Mouse (Mus musculus) adrenal gland, adult (tissue): ENCODE results near the gene Ankrd52.

Experiments used
- DNase-seq, 2 experiments: peaks; one replicate each; pipeline ENCODE4 v3.0.0; 2022 to 2023; ENCODE audit warnings: low spot score in 1 of 2; ENCODE audit not compliant: inconsistent age in 2 of 2

Gene Ankrd52

DNA sequence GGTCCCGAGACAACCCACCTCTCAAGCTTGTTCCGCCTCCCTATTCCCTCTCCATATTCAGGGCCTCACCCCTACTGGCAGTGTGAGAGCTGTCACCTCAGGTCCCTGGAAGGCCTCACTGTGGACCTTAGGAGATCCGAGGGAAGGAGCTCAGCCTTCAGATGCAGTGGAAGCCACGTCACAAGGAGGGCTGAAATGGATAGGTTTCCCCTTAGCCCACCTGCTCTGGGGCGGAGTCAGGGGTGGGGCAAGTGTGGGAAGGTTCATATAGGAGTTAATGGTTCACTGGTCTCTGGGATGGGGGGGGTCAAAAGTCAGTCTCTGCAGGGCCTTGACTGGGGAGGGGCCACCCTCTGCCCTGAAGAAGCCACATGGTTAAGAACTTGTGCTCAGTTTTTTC lies 23.4 kb downstream of the Ankrd52 start:
- no peak for DNase-seq

DNA sequence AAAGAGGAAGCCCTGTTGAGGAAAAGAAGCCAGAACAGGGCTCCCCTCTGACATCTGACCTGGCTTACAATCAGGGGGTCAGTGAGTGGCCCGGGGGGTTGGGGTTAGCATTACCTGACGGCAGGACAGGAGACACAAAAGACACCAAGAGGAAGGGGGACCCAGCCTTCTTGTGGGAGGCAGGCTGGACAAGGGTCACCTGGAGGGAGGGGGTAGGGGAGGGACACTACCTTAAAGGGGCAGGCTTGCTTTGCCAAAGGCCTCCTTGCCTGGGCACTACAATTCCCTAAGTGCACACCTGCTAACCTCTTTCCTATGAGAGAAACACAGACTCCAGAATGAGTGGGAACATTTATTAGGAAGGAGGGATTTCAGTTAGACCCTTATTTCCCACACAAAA lies 24.1 kb downstream of the Ankrd52 start, which contains the start of gene Slc39a5:
Gene Slc39a5, minus strand, starts transcription at position 174 of the 400 bp plus-strand sequence.
- no peak for DNase-seq

GRCm38 (mm10) chr10:128401638-128402037 lies 24.7 kb downstream of the Ankrd52 start:
- no peak for DNase-seq

DNA sequence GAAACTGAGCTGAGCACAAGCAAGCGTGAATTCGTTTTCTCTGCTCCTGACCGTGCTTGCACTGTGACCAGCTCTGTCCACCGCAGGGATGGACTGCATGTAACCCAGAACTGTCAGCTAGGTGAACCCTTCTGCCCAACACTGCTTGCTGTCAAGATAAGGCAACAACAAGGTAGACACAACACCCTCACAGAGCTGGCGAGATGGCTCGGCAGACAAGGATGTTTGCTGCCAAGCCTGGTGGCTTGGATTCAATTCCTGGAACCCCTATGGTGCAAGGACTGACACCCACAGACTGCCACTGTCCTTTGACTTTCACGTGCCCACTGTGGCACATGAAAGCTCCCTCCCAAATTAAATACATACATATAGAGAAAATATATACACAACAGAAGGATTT lies 27.0 kb downstream of the Ankrd52 start:
- DNase-seq, result no peak

- DNase-seq, result peak in 1 of 2 experiments; percentile 54
These were observed 31.9 kb downstream of the Ankrd52 start for GRCm38 (mm10) chr10:128408591-128409535.

DNA sequence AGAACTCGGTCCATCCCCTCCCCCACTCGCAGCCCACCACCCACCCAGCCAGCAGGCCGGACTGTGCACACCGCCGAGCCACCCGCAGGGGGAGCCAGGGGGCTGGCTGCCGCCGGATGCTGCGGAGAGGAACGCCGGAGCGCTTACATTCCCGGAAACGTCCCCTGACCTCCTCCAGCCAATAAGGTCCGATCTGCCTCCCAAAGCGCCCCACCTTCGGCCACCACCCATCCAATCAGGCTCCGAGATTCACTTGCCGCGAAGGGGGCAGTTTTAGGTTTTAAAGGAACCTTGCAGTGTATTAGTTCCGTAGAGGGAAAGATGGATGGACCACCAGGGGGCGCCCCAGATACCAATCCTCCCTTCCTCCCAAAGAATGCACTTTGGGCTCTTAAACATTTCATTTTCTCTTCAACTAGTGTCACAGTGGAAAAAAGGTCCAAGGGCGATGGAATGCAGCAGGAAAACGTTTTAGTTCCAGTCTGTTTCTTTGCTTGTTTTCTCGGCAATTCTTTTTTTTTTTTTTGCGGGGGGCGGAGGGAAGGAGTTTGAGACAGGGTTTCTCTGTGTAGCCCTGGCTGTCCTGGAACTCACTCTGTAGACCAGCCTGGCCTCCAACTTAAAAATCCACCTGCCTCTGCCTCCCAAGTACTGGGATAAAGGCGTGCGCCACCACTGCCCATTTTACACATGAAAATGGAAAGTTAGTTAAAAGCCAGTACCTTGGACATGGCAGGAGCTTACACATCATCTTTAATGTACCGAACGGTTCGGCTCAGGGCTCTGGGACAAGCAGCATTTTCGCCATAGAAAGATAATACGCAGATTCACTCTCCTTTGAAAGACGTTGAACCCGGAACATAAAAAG lies 33.0 kb downstream of the Ankrd52 start:
- DNase-seq, result peak; percentile 98 to 99

- peak in 1 of 2 experiments; percentile 57 for DNase-seq
These were observed 33.6 kb downstream of the Ankrd52 start for GRCm38 (mm10) chr10:128410560-128410845.

- DNase-seq, result peak; percentile 98 to 99
These were observed 34.5 kb downstream of the Ankrd52 start, which contains the start of the genes Nabp2 and Rnf41 for GRCm38 (mm10) chr10:128411211-128412054. Gene Nabp2 (minus strand): TSS chr10:128411492. Gene Rnf41 (plus strand): TSS chr10:128411657.

DNA sequence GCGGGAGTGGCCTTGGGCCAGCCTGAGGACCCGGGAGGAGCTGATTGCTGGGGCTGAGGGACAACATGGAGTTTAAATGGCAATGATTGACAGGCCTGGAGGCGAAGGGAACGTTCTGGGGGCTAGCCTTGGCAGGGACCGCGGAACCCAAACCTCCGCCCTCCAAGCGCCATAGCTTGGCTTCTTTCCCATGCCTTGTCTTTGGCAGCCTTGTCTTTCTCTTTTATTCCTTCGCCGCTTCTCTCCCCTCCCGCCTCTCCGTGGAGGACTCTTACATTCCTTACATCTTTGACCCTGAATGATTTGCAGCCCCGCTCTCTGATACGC lies 35.1 kb downstream of the Ankrd52 start:
- DNase-seq, result no peak

- DNase-seq, result no peak
These were observed 35.6 kb downstream of the Ankrd52 start for GRCm38 (mm10) chr10:128412558-128412957.

- DNase-seq, result no peak
These were observed 36.2 kb downstream of the Ankrd52 start for GRCm38 (mm10) chr10:128413076-128413475.

GRCm38 (mm10) chr10:128414848-128415247 lies 37.9 kb downstream of the Ankrd52 start:
- no peak for DNase-seq

- no peak for DNase-seq
These were observed 45.5 kb downstream of the Ankrd52 start for GRCm38 (mm10) chr10:128422426-128422825.

DNA sequence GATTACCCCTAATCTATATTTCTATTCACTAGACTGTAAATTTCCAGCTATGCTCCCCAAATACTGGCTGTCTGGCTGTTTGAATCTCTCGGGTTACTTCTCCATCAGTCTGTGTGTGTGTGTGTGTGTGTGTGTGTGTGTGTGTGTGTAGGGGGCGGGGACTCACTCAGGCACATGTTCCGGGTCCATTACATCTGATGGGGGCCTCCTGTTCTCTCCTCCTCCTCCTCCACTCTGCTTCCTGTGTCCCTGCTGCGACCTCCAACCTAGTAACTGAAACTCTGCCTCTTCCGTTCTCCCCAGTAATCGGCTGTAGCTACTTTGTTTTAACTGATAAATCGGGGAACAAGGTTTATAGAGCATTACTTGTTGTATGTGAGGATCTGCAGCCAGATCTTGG lies 47.7 kb downstream of the Ankrd52 start:
- no peak for DNase-seq

DNA sequence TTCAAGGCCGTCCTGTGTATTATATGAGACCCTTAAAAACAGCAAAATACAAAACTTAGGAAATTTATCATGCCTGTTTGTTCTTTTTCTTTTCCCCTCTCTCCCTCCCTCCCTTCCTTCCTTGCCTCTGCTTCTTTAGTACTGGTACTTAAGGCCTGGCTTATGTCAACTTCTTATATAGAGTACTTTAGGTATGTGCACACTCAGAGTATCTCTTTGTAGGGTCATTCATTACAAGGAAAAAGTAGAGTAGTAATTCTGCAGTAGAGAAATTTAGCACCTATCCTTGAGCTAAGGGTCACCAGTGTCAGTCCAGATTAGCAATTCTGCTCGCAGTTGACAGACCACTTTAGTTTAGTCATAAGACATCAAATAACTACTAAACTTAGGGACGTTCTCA lies 48.3 kb downstream of the Ankrd52 start:
- DNase-seq, result no peak

- no peak for DNase-seq
These were observed 52.1 kb downstream of the Ankrd52 start for GRCm38 (mm10) chr10:128429052-128429451.

DNA sequence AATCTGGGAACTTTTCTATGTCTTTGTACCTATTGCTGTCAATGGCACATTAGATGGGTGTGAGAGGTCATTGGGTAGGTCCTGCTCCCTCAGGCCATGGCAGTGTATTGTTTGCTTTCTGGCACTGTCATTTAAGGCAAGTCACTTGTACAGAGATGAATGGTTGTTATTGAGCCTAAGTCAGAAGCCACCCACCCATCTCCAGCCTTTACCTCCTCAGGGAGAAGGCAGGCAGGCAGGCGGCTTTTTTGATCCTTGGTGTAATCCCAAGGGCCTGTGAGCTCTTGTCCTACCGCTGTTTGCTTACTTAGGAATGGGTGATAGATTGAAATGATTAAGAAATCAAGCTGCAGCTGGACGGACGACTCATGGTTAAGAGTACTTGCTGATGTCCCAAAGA lies 52.5 kb downstream of the Ankrd52 start:
- no peak for DNase-seq

DNA sequence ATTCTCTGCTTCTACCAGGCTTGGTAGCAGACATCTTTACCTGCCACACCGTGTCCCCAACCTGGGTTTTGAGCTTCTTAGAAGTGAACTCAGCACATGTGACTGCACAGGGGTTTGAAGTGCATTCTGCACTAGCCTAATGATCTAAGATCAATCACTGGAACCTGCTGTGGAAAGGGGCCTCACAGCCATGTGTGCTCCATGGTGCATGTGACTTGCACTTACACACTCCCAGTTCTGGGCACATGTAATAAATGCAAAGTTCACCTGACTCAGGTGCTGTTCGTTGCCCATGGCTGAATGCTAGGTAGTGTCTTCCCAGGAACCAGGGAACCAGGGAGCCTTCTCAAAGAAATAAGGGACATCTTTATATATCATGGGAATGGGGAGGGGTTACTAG lies 56.5 kb downstream of the Ankrd52 start:
- DNase-seq, result no peak

DNA sequence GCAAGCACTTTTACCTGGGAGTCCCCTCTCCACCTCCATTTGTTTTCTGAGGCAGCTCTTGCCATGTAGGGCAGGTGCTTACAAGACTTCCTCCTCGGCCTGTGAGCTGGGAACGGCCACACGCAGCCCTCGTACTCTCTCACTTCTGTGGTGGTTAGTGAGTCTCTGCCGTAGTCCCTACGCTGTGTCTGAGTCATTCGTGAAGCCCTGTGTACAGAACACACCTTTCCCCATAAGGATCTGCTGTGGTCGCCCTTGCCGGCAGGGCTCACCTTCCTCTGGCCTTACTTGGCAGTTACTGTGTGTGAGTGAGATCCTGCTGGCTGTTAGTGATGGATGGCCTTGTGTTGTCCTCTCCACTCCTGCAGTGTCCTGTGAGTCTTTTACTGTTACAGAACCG lies 57.8 kb downstream of the Ankrd52 start:
- DNase-seq, result peak in 1 of 2 experiments; percentile 30

- DNase-seq, result peak; percentile 86 to 92
These were observed 58.4 kb downstream of the Ankrd52 start for GRCm38 (mm10) chr10:128435186-128435823.
